Mouse (Mus musculus): ENCODE results near the gene Mast1. TPM values are rescaled to one million over a fixed set of nuclear protein-coding genes. Genes with fewer than 3 reads are reported as not detected.
A peak's percentile ranks its signal among the peaks of the same experiment; 100 is the strongest.

The Mast1 gene
- polyA plus RNA-seq (2014; fragmentation: Nextera tagmentation; extraction: Ambion mirVana) = 69.5 and 69.9 TPM in 2 replicates

DNA sequence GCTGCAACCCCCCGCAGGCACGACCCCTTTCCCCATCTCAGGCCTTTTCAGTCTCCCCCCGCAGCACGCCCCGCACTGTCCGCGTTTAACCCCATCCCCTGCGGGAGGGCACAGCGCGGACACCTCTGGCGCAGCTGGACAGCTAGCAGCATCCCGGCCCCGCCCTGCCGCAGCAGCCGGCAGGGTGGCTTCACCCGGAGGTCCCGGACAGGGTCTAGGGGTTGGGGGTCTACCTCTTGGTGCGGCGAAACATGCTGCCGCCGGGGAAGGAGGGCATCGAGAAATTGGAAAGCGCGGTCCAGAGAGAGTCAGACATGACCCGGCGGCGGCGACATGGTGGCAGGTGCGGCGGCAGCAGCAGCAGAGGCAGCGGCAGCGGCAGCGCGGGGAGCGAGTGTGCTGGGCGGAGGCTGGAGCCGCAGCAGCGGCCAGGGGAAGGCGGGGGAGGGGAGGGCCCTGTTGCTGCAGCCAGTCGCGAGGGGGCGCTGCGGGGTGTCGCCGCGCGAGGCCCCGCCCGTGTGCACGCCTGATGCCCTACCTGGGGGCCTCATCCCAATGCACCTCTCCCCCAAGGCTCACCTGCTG is at the start of gene Mast1:
Mast1 (minus strand) TSS at position 398 of the 585 bp plus-strand sequence.
- ATAC-seq (ENCODE audit: low FRiP score, low TSS enrichment) (peak; percentile 76), DNase-seq (peak; percentile 93)
- Histone ChIP-seq H3K4me2 (ENCODE audit: low read length) (peak within 1 kb of the TSS; percentile 90), H3K4me3 (replicated peaks; ENCODE audit: low read depth, low read length) (peak within 1 kb of the TSS; percentile 95), H3K4me1 (ENCODE audit: control insufficient read depth, insufficient read depth, low read length) (peaks cover 27% of the 10 kb centered on the region), H3K9me3 (ENCODE audit: control insufficient read depth, low read length) (no peaks in the 10 kb centered on the region), H3K9ac (replicated peaks; ENCODE audit: low read length) (peak within 1 kb of the TSS; percentile 97), H3K36me3 (ENCODE audit: control insufficient read depth, insufficient read depth, low read length) (peaks cover 12% of the 10 kb centered on the region), H3K27me3 (ENCODE audit: control insufficient read depth, insufficient read depth, low read length) (no peaks in the 10 kb centered on the region), H3K27ac (replicated peaks; ENCODE audit: low read depth, low read length) (peak within 1 kb of the TSS; percentile 95)
- WGBS = under 1% methylated on average over 50 of the region's 50 CpGs

DNA sequence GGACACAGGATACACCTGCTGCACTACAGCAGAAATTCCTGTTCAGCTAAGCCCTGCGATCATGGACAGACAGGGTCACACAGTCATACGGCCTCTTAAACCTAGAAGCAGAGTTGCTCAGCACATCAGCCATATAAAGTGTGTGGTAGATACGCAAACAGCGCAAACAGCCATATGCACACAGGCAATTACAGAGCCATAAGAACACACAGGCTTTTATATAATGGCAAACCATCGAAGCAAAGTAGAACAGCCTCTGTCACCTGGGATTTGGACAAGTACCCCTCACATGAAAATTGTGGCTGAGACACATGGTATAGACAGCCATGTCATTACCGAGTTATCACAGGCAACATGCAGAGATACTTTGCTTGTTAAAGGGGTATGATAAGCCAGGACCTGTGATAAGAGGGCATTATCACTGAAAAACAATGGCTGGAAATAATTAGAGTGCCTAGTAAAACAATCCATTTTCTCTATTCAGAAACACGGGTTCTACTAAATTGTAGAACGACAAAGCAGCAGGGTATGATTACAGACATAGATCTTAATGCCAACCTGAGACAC is 49.3 kb upstream of the Mast1 start:
- Histone ChIP-seq H3K4me1 (ENCODE audit: control insufficient read depth, insufficient read depth, low read length) (peaks cover 28% of the 10 kb centered on the region), H3K27me3 (ENCODE audit: control insufficient read depth, insufficient read depth, low read length) (0 out of 2 replicates have a peak, but pooled peaks cover 9% of the 10 kb centered on the region)
- WGBS = 35% methylated on average over 8 of the region's 8 CpGs

DNA sequence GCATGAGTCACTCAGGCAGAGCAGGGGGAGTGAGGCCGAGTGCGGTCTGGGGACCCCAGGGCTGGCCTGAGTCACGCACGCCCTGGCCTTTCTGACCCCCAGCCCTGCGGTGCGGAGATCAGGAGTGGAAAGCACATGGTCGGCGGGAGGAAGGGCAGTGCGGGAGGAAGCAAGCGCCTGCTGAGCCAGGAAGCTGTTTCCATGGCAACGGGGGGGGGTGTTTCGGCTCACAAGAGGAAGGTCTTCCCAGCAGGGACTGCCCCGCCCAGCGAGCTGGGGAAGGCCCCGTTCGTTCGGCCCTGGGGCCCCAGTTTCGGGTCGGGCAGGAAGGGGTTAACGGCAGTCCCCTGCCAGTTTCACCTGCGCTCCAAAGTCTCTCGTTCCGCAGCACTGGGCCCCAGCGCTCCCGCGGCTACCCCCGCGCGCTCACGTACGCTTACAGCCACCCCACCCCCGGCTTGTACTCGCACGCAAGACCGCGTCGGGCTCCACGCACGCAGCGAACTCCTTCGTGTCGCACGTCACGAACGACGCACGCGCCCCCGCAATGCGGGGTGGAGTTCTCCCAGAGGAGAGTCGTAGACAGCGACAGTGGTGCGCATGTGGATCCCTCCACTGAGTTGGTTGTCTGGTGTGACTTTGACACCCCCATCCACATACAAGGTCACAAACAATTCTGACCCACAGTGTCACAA is 48.7 kb upstream of the Mast1 start:
- DNase-seq (peak; percentile 89), ATAC-seq (ENCODE audit: low FRiP score, low TSS enrichment) (peak; percentile 29; the same call in 1 of the 2 replicates)
- Histone ChIP-seq H3K27ac (replicated peaks; ENCODE audit: low read depth, low read length) (peak overlapping the region; percentile 49), H3K9me3 (ENCODE audit: control insufficient read depth, low read length) (no peaks in the 10 kb centered on the region), H3K4me1 (ENCODE audit: control insufficient read depth, insufficient read depth, low read length) (peaks cover 27% of the 10 kb centered on the region), H3K36me3 (ENCODE audit: control insufficient read depth, insufficient read depth, low read length) (no peaks in the 10 kb centered on the region), H3K9ac (replicated peaks; ENCODE audit: low read length) (peak overlapping the region; percentile 50), H3K27me3 (ENCODE audit: control insufficient read depth, insufficient read depth, low read length) (0 out of 2 replicates have a peak, but pooled peaks cover 9% of the 10 kb centered on the region), H3K4me2 (ENCODE audit: low read length) (peak overlapping the region; percentile 99), H3K4me3 (replicated peaks; ENCODE audit: low read depth, low read length) (peak overlapping the region; percentile 46)
- under 1% methylated on average over 53 of the region's 53 CpGs for WGBS

More for the DNA sequence above, 49.3 kb upstream of the Mast1 start:
- H3K9me3 ChIP-seq (ENCODE audit: control insufficient read depth, low read length) = no peaks in the 10 kb centered on the region
- H3K4me3 ChIP-seq (replicated peaks; ENCODE audit: low read depth, low read length) = peak overlapping the region; percentile 46
- ATAC-seq (ENCODE audit: low FRiP score, low TSS enrichment) (no peak), DNase-seq (peak; percentile 49)
- H3K4me2 ChIP-seq (ENCODE audit: low read length) = peak overlapping the region; percentile 99
- H3K27ac ChIP-seq (replicated peaks; ENCODE audit: low read depth, low read length) = peak overlapping the region; percentile 49; the same call in 1 of the 2 replicates
- no peaks in the 10 kb centered on the region for H3K36me3 ChIP-seq (ENCODE audit: control insufficient read depth, insufficient read depth, low read length)
- peak overlapping the region; percentile 50; the same call in 1 of the 2 replicates for H3K9ac ChIP-seq (replicated peaks; ENCODE audit: low read length)

DNA sequence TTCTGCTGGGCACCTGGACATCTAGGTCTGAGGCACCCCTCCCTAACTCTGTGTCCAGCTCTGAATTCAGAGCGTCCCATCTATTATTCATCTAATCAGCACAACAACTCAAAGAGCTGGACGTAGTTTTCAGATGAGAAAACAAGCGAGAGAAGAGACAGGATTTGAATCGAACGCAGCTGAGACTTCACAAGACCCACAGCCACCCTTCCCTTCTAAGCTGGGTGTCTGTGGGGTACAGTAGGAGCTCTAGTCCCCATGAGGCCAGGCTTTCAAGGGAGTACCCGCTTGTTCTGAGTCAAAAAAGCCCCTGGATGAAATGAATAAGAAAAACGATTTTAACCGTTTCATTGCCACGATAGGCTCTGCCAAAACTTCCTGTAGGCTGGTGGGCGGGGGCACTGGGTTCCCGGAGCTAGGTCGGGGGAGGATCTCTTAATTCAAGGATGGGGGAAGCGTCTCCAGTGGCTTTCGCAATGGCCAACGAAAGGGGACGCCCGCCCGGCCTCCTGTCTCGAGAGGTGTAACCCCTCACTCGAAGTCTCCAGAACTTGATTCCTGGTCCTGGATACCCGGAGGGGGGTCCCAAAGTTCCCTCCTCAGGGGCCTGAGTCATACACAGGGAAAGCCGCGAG is 48.0 kb upstream of the Mast1 start:
- peak overlapping the region; percentile 50 for H3K9ac ChIP-seq (replicated peaks; ENCODE audit: low read length)
- H3K4me2 ChIP-seq (ENCODE audit: low read length) = peak overlapping the region; percentile 99
- no peaks in the 10 kb centered on the region for H3K9me3 ChIP-seq (ENCODE audit: control insufficient read depth, low read length)
- ATAC-seq (ENCODE audit: low FRiP score, low TSS enrichment) (no peak), DNase-seq (no peak)
- no peaks in the 10 kb centered on the region for H3K36me3 ChIP-seq (ENCODE audit: control insufficient read depth, insufficient read depth, low read length)
- WGBS = under 1% methylated on average over 23 of the region's 23 CpGs
- H3K4me1 ChIP-seq (ENCODE audit: control insufficient read depth, insufficient read depth, low read length) = peaks cover 30% of the 10 kb centered on the region
- H3K27me3 ChIP-seq (ENCODE audit: control insufficient read depth, insufficient read depth, low read length) = 0 out of 2 replicates have a peak, but pooled peaks cover 9% of the 10 kb centered on the region
- H3K4me3 ChIP-seq (replicated peaks; ENCODE audit: low read depth, low read length) = peak overlapping the region; percentile 46
- peak overlapping the region; percentile 49 for H3K27ac ChIP-seq (replicated peaks; ENCODE audit: low read depth, low read length)

DNA sequence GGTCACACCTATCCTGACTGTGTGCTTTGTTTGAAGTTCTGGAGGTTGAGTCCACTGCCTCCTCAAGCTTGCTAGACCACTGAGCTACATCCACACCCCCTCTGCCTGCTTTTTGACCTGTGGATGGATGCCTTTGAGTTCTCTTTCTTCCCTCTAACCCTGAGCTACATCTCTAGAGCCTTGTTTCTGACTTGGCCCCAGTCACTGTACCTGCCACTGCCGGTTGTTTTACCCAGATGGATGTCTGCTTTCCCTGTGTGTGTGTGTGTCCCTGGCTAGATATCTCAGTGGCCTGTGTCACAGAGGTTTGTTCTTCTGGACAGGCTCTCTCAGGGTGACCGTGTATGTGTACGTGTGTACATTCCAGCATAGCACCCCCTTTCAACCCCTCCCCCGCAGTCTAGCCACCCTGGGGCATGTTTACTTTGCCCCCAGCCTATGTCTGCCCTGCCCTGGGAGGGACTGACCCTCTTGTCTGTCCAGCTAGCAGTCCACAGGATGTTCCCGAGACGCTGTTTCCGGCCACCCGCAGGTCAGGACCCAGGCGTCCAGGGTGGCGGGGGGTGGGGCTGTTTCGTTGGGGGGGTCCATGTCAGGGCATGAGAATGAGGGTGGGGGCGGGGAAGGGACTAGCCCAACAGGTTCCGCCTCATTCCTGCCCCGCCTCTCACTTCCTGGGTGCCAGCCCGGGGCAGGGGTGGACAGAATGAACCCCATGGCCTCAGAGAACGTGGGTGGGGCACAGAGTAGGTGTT is 47.3 kb upstream of the Mast1 start:
- DNase-seq (no peak), ATAC-seq (ENCODE audit: low FRiP score, low TSS enrichment) (no peak)
- Histone ChIP-seq H3K27ac (replicated peaks; ENCODE audit: low read depth, low read length) (peak overlapping the region; percentile 49; the same call in 1 of the 2 replicates), H3K27me3 (ENCODE audit: control insufficient read depth, insufficient read depth, low read length) (0 out of 2 replicates have a peak, but pooled peaks cover 9% of the 10 kb centered on the region), H3K9ac (replicated peaks; ENCODE audit: low read length) (peak overlapping the region; percentile 50; the same call in 1 of the 2 replicates), H3K4me3 (replicated peaks; ENCODE audit: low read depth, low read length) (no peak overlapping the region), H3K36me3 (ENCODE audit: control insufficient read depth, insufficient read depth, low read length) (no peaks in the 10 kb centered on the region), H3K4me2 (ENCODE audit: low read length) (peak overlapping the region; percentile 99), H3K4me1 (ENCODE audit: control insufficient read depth, insufficient read depth, low read length) (peaks cover 34% of the 10 kb centered on the region), H3K9me3 (ENCODE audit: control insufficient read depth, low read length) (no peaks in the 10 kb centered on the region)
- WGBS = 16% methylated on average over 16 of the region's 16 CpGs

DNA sequence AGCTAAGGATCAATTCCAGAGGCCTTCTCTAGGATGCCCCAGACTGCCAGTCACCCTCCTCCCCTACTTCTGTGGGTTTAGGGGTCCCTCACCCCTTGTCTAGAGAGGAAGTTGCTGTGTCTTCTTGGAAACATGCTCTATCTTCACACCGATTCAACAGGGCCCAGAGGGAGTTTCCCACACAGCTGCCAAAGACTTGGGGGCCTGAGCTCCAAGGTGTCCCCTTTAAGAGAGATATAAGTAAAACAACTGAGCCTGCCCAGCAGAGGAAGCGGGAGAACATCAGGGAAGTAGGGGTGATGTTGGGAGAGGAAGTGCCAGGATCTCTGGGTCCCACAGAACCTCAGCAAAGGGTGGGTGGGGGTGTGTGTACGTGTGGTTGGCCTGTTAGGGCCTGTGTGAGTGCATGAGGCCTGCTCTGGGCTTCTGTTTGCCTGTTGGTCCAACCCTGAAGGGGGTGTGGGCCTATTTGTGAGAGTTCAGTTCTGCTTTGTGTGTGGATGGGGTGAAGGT is 45.4 kb upstream of the Mast1 start:
- Histone ChIP-seq H3K9me3 (ENCODE audit: control insufficient read depth, low read length) (no peaks in the 10 kb centered on the region), H3K4me2 (ENCODE audit: low read length) (no peak overlapping the region), H3K4me1 (ENCODE audit: control insufficient read depth, insufficient read depth, low read length) (peaks cover 50% of the 10 kb centered on the region), H3K9ac (replicated peaks; ENCODE audit: low read length) (no peak overlapping the region), H3K27me3 (ENCODE audit: control insufficient read depth, insufficient read depth, low read length) (peaks cover 10% of the 10 kb centered on the region), H3K36me3 (ENCODE audit: control insufficient read depth, insufficient read depth, low read length) (no peaks in the 10 kb centered on the region), H3K4me3 (replicated peaks; ENCODE audit: low read depth, low read length) (no peak overlapping the region), H3K27ac (replicated peaks; ENCODE audit: low read depth, low read length) (no peak overlapping the region)
- DNase-seq (no peak), ATAC-seq (ENCODE audit: low FRiP score, low TSS enrichment) (no peak)
- WGBS = 61% methylated on average over 3 of the region's 3 CpGs

GRCm38 (mm10) chr8:84981644-84982498 is 44.7 kb upstream of the Mast1 start:
- H3K4me1 ChIP-seq (ENCODE audit: control insufficient read depth, insufficient read depth, low read length) = peaks cover 57% of the 10 kb centered on the region
- peaks cover 17% of the 10 kb centered on the region for H3K27me3 ChIP-seq (ENCODE audit: control insufficient read depth, insufficient read depth, low read length)
- H3K9me3 ChIP-seq (ENCODE audit: control insufficient read depth, low read length) = no peaks in the 10 kb centered on the region
- H3K4me3 ChIP-seq (replicated peaks; ENCODE audit: low read depth, low read length) = no peak overlapping the region
- no peak for ATAC-seq (ENCODE audit: low FRiP score, low TSS enrichment)
- no peak overlapping the region for H3K4me2 ChIP-seq (ENCODE audit: low read length)
- H3K27ac ChIP-seq (replicated peaks; ENCODE audit: low read depth, low read length) = no peak overlapping the region
- DNase-seq = no peak
- WGBS = 81% methylated on average over 15 of the region's 15 CpGs
- no peak overlapping the region for H3K9ac ChIP-seq (replicated peaks; ENCODE audit: low read length)
- no peaks in the 10 kb centered on the region for H3K36me3 ChIP-seq (ENCODE audit: control insufficient read depth, insufficient read depth, low read length)
